Mouse (Mus musculus): ENCODE data around the gene Dcun1d4. TPM values are rescaled to one million over a fixed set of nuclear protein-coding genes. Genes with fewer than 3 reads are reported as not detected.
"Not testable (repeated sequence)": the region's sequence is repeated elsewhere in the genome, so short reads cannot be mapped to it uniquely, and the experiment has no call there.

The Dcun1d4 gene
- polyA plus RNA-seq (2016; fragmentation: Nextera tagmentation; extraction: Ambion mirVana): 43.8 and 44.0 TPM in 2 replicates

GRCm38 (mm10) chr5:73480700-73481099 lies at the start of gene Dcun1d4:
Dcun1d4 (plus strand) TSS chr5:73481000.
- no peaks in the 10 kb centered on the region for H3K36me3 ChIP-seq

GRCm38 (mm10) chr5:73431581-73431980 lies 49.2 kb upstream of the Dcun1d4 start:
- no peak overlapping the region for H3K27ac ChIP-seq
- no peak overlapping the region for H3K4me3 ChIP-seq
- peak; percentile 74 for DNase-seq (ENCODE audit: low spot score)
- no peaks in the 10 kb centered on the region for H3K36me3 ChIP-seq
- H3K4me1 ChIP-seq: no peaks in the 10 kb centered on the region
- H3K27me3 ChIP-seq (ENCODE audit: low read depth, poor library complexity, severe bottlenecking): no peaks in the 10 kb centered on the region
- H3K9me3 ChIP-seq (replicated peaks): no peaks in the 10 kb centered on the region
- WGBS: 26% methylated on average over 14 of the region's 14 CpGs

More at GRCm38 (mm10) chr5:73480700-73481099, at the start of gene Dcun1d4:
- DNase-seq (ENCODE audit: low spot score): no peak
- WGBS: 81% methylated on average over 7 of the region's 7 CpGs
- Histone ChIP-seq H3K27me3 (ENCODE audit: low read depth, poor library complexity, severe bottlenecking) (no peaks in the 10 kb centered on the region), H3K4me3 (no peak within 1 kb of the TSS), H3K27ac (no peak within 1 kb of the TSS), H3K9me3 (replicated peaks) (no peaks in the 10 kb centered on the region), H3K4me1 (0 out of 2 replicates have a peak, but pooled peaks cover 3% of the 10 kb centered on the region)

- no peak for DNase-seq (ENCODE audit: low spot score)
- no peaks in the 10 kb centered on the region for H3K27me3 ChIP-seq (ENCODE audit: low read depth, poor library complexity, severe bottlenecking)
- no peaks in the 10 kb centered on the region for H3K4me1 ChIP-seq
- no peaks in the 10 kb centered on the region for H3K9me3 ChIP-seq (replicated peaks)
- no peak overlapping the region for H3K4me3 ChIP-seq
- WGBS: 89% methylated on average over 6 of the region's 6 CpGs
- no peak overlapping the region for H3K27ac ChIP-seq
- H3K36me3 ChIP-seq: no peaks in the 10 kb centered on the region
Measured at GRCm38 (mm10) chr5:73432805-73433204, 48.0 kb upstream of the Dcun1d4 start.

- 73% methylated on average over 7 of the region's 7 CpGs for WGBS
- H3K9me3 ChIP-seq (replicated peaks): no peaks in the 10 kb centered on the region
- H3K36me3 ChIP-seq: no peaks in the 10 kb centered on the region
- no peaks in the 10 kb centered on the region for H3K27me3 ChIP-seq (ENCODE audit: low read depth, poor library complexity, severe bottlenecking)
- no peaks in the 10 kb centered on the region for H3K4me1 ChIP-seq
- no peak overlapping the region for H3K27ac ChIP-seq
- DNase-seq (ENCODE audit: low spot score): no peak
- H3K4me3 ChIP-seq: no peak overlapping the region
Measured at GRCm38 (mm10) chr5:73434764-73435163, 46.0 kb upstream of the Dcun1d4 start.

GRCm38 (mm10) chr5:73442176-73442575 lies 38.6 kb upstream of the Dcun1d4 start:
- H3K36me3 ChIP-seq: no peaks in the 10 kb centered on the region
- 87% methylated on average over 9 of the region's 9 CpGs for WGBS
- H3K9me3 ChIP-seq (replicated peaks): no peaks in the 10 kb centered on the region
- H3K4me1 ChIP-seq: no peaks in the 10 kb centered on the region
- no peak overlapping the region for H3K27ac ChIP-seq
- no peak overlapping the region for H3K4me3 ChIP-seq
- no peaks in the 10 kb centered on the region for H3K27me3 ChIP-seq (ENCODE audit: low read depth, poor library complexity, severe bottlenecking)
- no peak for DNase-seq (ENCODE audit: low spot score)

- H3K4me3 ChIP-seq: no peak overlapping the region
- no peaks in the 10 kb centered on the region for H3K27me3 ChIP-seq (ENCODE audit: low read depth, poor library complexity, severe bottlenecking)
- no peak for DNase-seq (ENCODE audit: low spot score)
- H3K9me3 ChIP-seq (replicated peaks): no peaks in the 10 kb centered on the region
- H3K27ac ChIP-seq: no peak overlapping the region
- no peaks in the 10 kb centered on the region for H3K36me3 ChIP-seq
- H3K4me1 ChIP-seq: no peaks in the 10 kb centered on the region
- 84% methylated on average over 1 of the region's 1 CpGs for WGBS
Measured at GRCm38 (mm10) chr5:73450276-73450675, 30.5 kb upstream of the Dcun1d4 start.

- Histone ChIP-seq H3K27ac (no peak overlapping the region), H3K4me3 (no peak overlapping the region), H3K27me3 (ENCODE audit: low read depth, poor library complexity, severe bottlenecking) (no peaks in the 10 kb centered on the region), H3K9me3 (replicated peaks) (no peaks in the 10 kb centered on the region), H3K36me3 (no peaks in the 10 kb centered on the region), H3K4me1 (no peaks in the 10 kb centered on the region)
- 74% methylated on average over 2 of the region's 2 CpGs for WGBS
- DNase-seq (ENCODE audit: low spot score): no peak
Measured at GRCm38 (mm10) chr5:73454502-73455306, 26.1 kb upstream of the Dcun1d4 start.

GRCm38 (mm10) chr5:73455307-73455687 lies 25.5 kb upstream of the Dcun1d4 start:
- 86% methylated on average over 5 of the region's 5 CpGs for WGBS
- Histone ChIP-seq H3K27me3 (ENCODE audit: low read depth, poor library complexity, severe bottlenecking) (no peaks in the 10 kb centered on the region), H3K4me3 (no peak overlapping the region), H3K4me1 (no peaks in the 10 kb centered on the region), H3K9me3 (replicated peaks) (no peaks in the 10 kb centered on the region), H3K36me3 (no peaks in the 10 kb centered on the region), H3K27ac (no peak overlapping the region)
- DNase-seq (ENCODE audit: low spot score): no peak

- Histone ChIP-seq H3K36me3 (no peaks in the 10 kb centered on the region), H3K4me3 (no peak overlapping the region), H3K4me1 (no peaks in the 10 kb centered on the region), H3K9me3 (replicated peaks) (no peaks in the 10 kb centered on the region), H3K27me3 (ENCODE audit: low read depth, poor library complexity, severe bottlenecking) (no peaks in the 10 kb centered on the region), H3K27ac (no peak overlapping the region)
- 87% methylated on average over 16 of the region's 16 CpGs for WGBS
- no peak for DNase-seq (ENCODE audit: low spot score)
Measured at GRCm38 (mm10) chr5:73468462-73469433, 12.1 kb upstream of the Dcun1d4 start.

GRCm38 (mm10) chr5:73474412-73475405 lies 6.1 kb upstream of the Dcun1d4 start:
- H3K9me3 ChIP-seq (replicated peaks): no peaks in the 10 kb centered on the region
- no peak overlapping the region for H3K27ac ChIP-seq
- no peak overlapping the region for H3K4me3 ChIP-seq
- no peaks in the 10 kb centered on the region for H3K27me3 ChIP-seq (ENCODE audit: low read depth, poor library complexity, severe bottlenecking)
- 92% methylated on average over 20 of the region's 20 CpGs for WGBS
- no peaks in the 10 kb centered on the region for H3K36me3 ChIP-seq
- H3K4me1 ChIP-seq: no peaks in the 10 kb centered on the region
- DNase-seq (ENCODE audit: low spot score): no peak

- no peaks in the 10 kb centered on the region for H3K36me3 ChIP-seq
- H3K4me3 ChIP-seq: no peak overlapping the region
- H3K27ac ChIP-seq: no peak overlapping the region
- no peaks in the 10 kb centered on the region for H3K27me3 ChIP-seq (ENCODE audit: low read depth, poor library complexity, severe bottlenecking)
- DNase-seq (ENCODE audit: low spot score): no peak
- WGBS: 87% methylated on average over 7 of the region's 7 CpGs
- H3K4me1 ChIP-seq: 0 out of 2 replicates have a peak, but pooled peaks cover 3% of the 10 kb centered on the region
- H3K9me3 ChIP-seq (replicated peaks): no peaks in the 10 kb centered on the region
Measured at GRCm38 (mm10) chr5:73481401-73481800, 601 bp downstream of the Dcun1d4 start.

GRCm38 (mm10) chr5:73482381-73482780 lies 1.6 kb downstream of the Dcun1d4 start:
- 79% methylated on average over 1 of the region's 1 CpGs for WGBS
- H3K27me3 ChIP-seq (ENCODE audit: low read depth, poor library complexity, severe bottlenecking); H3K27ac ChIP-seq; H3K4me3 ChIP-seq; H3K9me3 ChIP-seq (replicated peaks); H3K36me3 ChIP-seq; H3K4me1 ChIP-seq; DNase-seq (ENCODE audit: low spot score): not testable (repeated sequence)

Data from limb, embryonic 10.5 days (tissue).